Mouse (Mus musculus): ENCODE data around the gene Snx30.

The Snx30 gene

GRCm38 (mm10) chr4:59907657-59908230 is 102.1 kb downstream of the Snx30 start:
- DNase-seq (ENCODE audit: low spot score): no peak

GRCm38 (mm10) chr4:59908785-59909184 is 103.1 kb downstream of the Snx30 start:
- no peak for DNase-seq (ENCODE audit: low spot score)

- DNase-seq (ENCODE audit: low spot score): no peak
Observed at GRCm38 (mm10) chr4:59914608-59915403, 109.2 kb downstream of the Snx30 start, which contains the start of gene Slc46a2. Slc46a2 (minus strand) TSS chr4:59915056.

GRCm38 (mm10) chr4:59917966-59918365 is 112.3 kb downstream of the Snx30 start:
- no peak for DNase-seq (ENCODE audit: low spot score)

- no peak for DNase-seq (ENCODE audit: low spot score)
Observed at GRCm38 (mm10) chr4:59925082-59925481, 119.4 kb downstream of the Snx30 start.

- no peak for DNase-seq (ENCODE audit: low spot score)
Observed at GRCm38 (mm10) chr4:59927666-59928065, 122.0 kb downstream of the Snx30 start.

- peak; percentile 61 for DNase-seq (ENCODE audit: low spot score)
Observed at GRCm38 (mm10) chr4:59928347-59928746, 122.7 kb downstream of the Snx30 start.

GRCm38 (mm10) chr4:59932505-59933281 is 127.1 kb downstream of the Snx30 start:
- DNase-seq (ENCODE audit: low spot score): no peak

GRCm38 (mm10) chr4:59937543-59937942 is 131.9 kb downstream of the Snx30 start:
- DNase-seq (ENCODE audit: low spot score): no peak

All from urinary bladder, postnatal 25 days (tissue).